Mouse (Mus musculus) neural tube, embryonic 15.5 days (tissue): ENCODE data around the gene Eef1akmt4. TPM values are rescaled to one million over a fixed set of nuclear protein-coding genes. Genes with fewer than 3 reads are reported as not detected.

Experiments used
- ATAC-seq: fragments of 200-750 bp; cut with Nextera tagmentation; 2 replicates; pipeline ENCODE4 v1.8.0; 2017; ENCODE audit warnings: mild to moderate bottlenecking, moderate TSS enrichment, moderate library complexity; ENCODE audit not compliant: low FRiP score
- H3K27ac ChIP-seq: fragments of 300-500 bp; sonication (generic); replicated peaks from 2 replicates; pipeline ENCODE4 v1.5.1; 2015; ENCODE audit warnings: mild to moderate bottlenecking, inconsistent platforms
- H3K27me3 ChIP-seq: fragments of 300-500 bp; sonication (generic); replicated peaks from 2 replicates; pipeline ENCODE4 v1.6.1; 2015; ENCODE audit warnings: inconsistent platforms
- H3K36me3 ChIP-seq: fragments of 300-500 bp; sonication (generic); 2 replicates; pipeline ENCODE4 v1.6.1; 2015; ENCODE audit warnings: inconsistent platforms
- H3K4me1 ChIP-seq: fragments of 300-500 bp; sonication (generic); 2 replicates; pipeline ENCODE4 v1.6.1; 2015; ENCODE audit warnings: inconsistent platforms
- H3K4me2 ChIP-seq: fragments of 300-500 bp; sonication (generic); 2 replicates; pipeline ENCODE4 v1.6.1; 2015; ENCODE audit warnings: inconsistent platforms, mild to moderate bottlenecking, moderate library complexity
- H3K4me3 ChIP-seq: fragments of 300-500 bp; sonication (generic); replicated peaks from 2 replicates; pipeline ENCODE4 v1.5.1; 2015; ENCODE audit warnings: mild to moderate bottlenecking, inconsistent platforms
- H3K9ac ChIP-seq: fragments of 300-500 bp; sonication (generic); replicated peaks from 2 replicates; pipeline ENCODE4 v1.6.1; 2015; ENCODE audit warnings: mild to moderate bottlenecking, inconsistent platforms
- H3K9me3 ChIP-seq: fragments of 300-500 bp; sonication (generic); replicated peaks from 2 replicates; pipeline ENCODE4 v1.6.1; 2016; ENCODE audit warnings: inconsistent platforms
- WGBS: fragments of 180-500 bp; shearing (Covaris S2); methylation state at CpG from one replicate; pipeline ENCODE4 v1.1.7; 2015; ENCODE audit warnings: mixed read lengths; 5-methylcytosine and 5-hydroxymethylcytosine counted together
- polyA plus RNA-seq: library from polyadenylated mRNA; unstranded; fragments of >200 nt; fragmentation: Nextera tagmentation; extraction: Ambion mirVana; gene quantifications from 2 replicates; pipeline ENCODE4 v1.2.1, GENCODE M21; 2015

The Eef1akmt4 gene
- polyA plus RNA-seq: 8.4 and 14.8 TPM in 2 replicates

GRCm38 (mm10) chr16:20611357-20612227, at the start of gene Eef1akmt4, which contains the start of the genes Gm49333 and Alg3:
TSS of gene Eef1akmt4 (plus strand) at chr16:20611593.
TSS of gene Gm49333 (plus strand) at chr16:20611610.
TSS of gene Alg3 (minus strand) at chr16:20611735.
- Histone ChIP-seq H3K4me3 (peak within 1 kb of the TSS; percentile 81), H3K4me1 (peaks cover 31% of the 10 kb centered on the region), H3K4me2 (peak within 1 kb of the TSS; percentile 80), H3K9me3 (no peaks in the 10 kb centered on the region), H3K36me3 (peaks cover 9% of the 10 kb centered on the region), H3K27me3 (no peaks in the 10 kb centered on the region), H3K9ac (peak within 1 kb of the TSS; percentile 90), H3K27ac (peak within 1 kb of the TSS; percentile 88)
- ATAC-seq: peak; percentile 93
- WGBS: 2% methylated on average over 41 of the region's 41 CpGs

GRCm38 (mm10) chr16:20565075-20565474, 46.3 kb upstream of the Eef1akmt4 start:
- Histone ChIP-seq H3K9ac (no peak overlapping the region), H3K4me3 (no peak overlapping the region), H3K4me2 (no peak overlapping the region), H3K27me3 (no peaks in the 10 kb centered on the region), H3K4me1 (no peaks in the 10 kb centered on the region), H3K27ac (no peak overlapping the region), H3K36me3 (peaks cover 30% of the 10 kb centered on the region), H3K9me3 (no peaks in the 10 kb centered on the region)
- no peak for ATAC-seq
- WGBS: 46% methylated on average over 1 of the region's 1 CpGs

- Histone ChIP-seq H3K4me1 (peaks cover 25% of the 10 kb centered on the region), H3K9ac (peak within 1 kb of the TSS; percentile 60), H3K9me3 (no peaks in the 10 kb centered on the region), H3K4me3 (peak within 1 kb of the TSS; percentile 57), H3K27ac (peak within 1 kb of the TSS; percentile 81), H3K4me2 (peak within 1 kb of the TSS; percentile 84), H3K27me3 (peaks cover 53% of the 10 kb centered on the region), H3K36me3 (no peaks in the 10 kb centered on the region)
- 1% methylated on average over 24 of the region's 24 CpGs for WGBS
- ATAC-seq: peak; percentile 84
These were observed 21.9 kb upstream of the Eef1akmt4 start, which contains the start of gene Vwa5b2 for GRCm38 (mm10) chr16:20589366-20589938. TSS of gene Vwa5b2 (plus strand) at chr16:20589471.

GRCm38 (mm10) chr16:20589939-20590679, 21.3 kb upstream of the Eef1akmt4 start:
- peak; percentile 92 for ATAC-seq
- Histone ChIP-seq H3K4me1 (peaks cover 25% of the 10 kb centered on the region), H3K27ac (peak overlapping the region; percentile 81), H3K9me3 (no peaks in the 10 kb centered on the region), H3K4me2 (peak overlapping the region; percentile 84), H3K36me3 (no peaks in the 10 kb centered on the region; the same call in 1 of the 2 replicates), H3K27me3 (peaks cover 58% of the 10 kb centered on the region), H3K9ac (peak overlapping the region; percentile 60), H3K4me3 (peak overlapping the region; percentile 57)
- 2% methylated on average over 38 of the region's 39 CpGs for WGBS

- Histone ChIP-seq H3K27me3 (peaks cover 61% of the 10 kb centered on the region), H3K9me3 (no peaks in the 10 kb centered on the region), H3K9ac (peak overlapping the region; percentile 60), H3K27ac (peak overlapping the region; percentile 81), H3K36me3 (no peaks in the 10 kb centered on the region; the same call in 1 of the 2 replicates), H3K4me1 (peaks cover 25% of the 10 kb centered on the region), H3K4me2 (peak overlapping the region; percentile 84), H3K4me3 (peak overlapping the region; percentile 57)
- under 1% methylated on average over 17 of the region's 17 CpGs for WGBS
- ATAC-seq: peak; percentile 4
These were observed 20.7 kb upstream of the Eef1akmt4 start for GRCm38 (mm10) chr16:20590680-20591038.

GRCm38 (mm10) chr16:20591076-20591705, 20.2 kb upstream of the Eef1akmt4 start:
- peaks cover 25% of the 10 kb centered on the region for H3K4me1 ChIP-seq
- no peak for ATAC-seq
- peak overlapping the region; percentile 60 for H3K9ac ChIP-seq
- H3K9me3 ChIP-seq: no peaks in the 10 kb centered on the region
- no peak overlapping the region for H3K27ac ChIP-seq
- H3K27me3 ChIP-seq: peaks cover 61% of the 10 kb centered on the region
- H3K4me2 ChIP-seq: peak overlapping the region; percentile 84
- peak overlapping the region; percentile 57 for H3K4me3 ChIP-seq
- WGBS: 5% methylated on average over 48 of the region's 48 CpGs
- H3K36me3 ChIP-seq: no peaks in the 10 kb centered on the region; the same call in 1 of the 2 replicates

GRCm38 (mm10) chr16:20595060-20595673, 16.2 kb upstream of the Eef1akmt4 start:
- H3K9me3 ChIP-seq: no peaks in the 10 kb centered on the region
- no peak overlapping the region for H3K9ac ChIP-seq
- WGBS: 84% methylated on average over 7 of the region's 7 CpGs
- peaks cover 50% of the 10 kb centered on the region for H3K27me3 ChIP-seq
- no peak for ATAC-seq
- H3K4me2 ChIP-seq: no peak overlapping the region
- peaks cover 10% of the 10 kb centered on the region for H3K4me1 ChIP-seq
- H3K4me3 ChIP-seq: no peak overlapping the region
- no peak overlapping the region for H3K27ac ChIP-seq
- peaks cover 4% of the 10 kb centered on the region; the same call in 1 of the 2 replicates for H3K36me3 ChIP-seq

- H3K9me3 ChIP-seq: no peaks in the 10 kb centered on the region
- no peak for ATAC-seq
- peaks cover 4% of the 10 kb centered on the region for H3K4me1 ChIP-seq
- H3K27me3 ChIP-seq: peaks cover 45% of the 10 kb centered on the region
- no peak overlapping the region for H3K4me2 ChIP-seq
- WGBS: 89% methylated on average over 4 of the region's 4 CpGs
- H3K36me3 ChIP-seq: peaks cover 4% of the 10 kb centered on the region; the same call in 1 of the 2 replicates
- H3K4me3 ChIP-seq: no peak overlapping the region
- H3K9ac ChIP-seq: no peak overlapping the region
- no peak overlapping the region for H3K27ac ChIP-seq
These were observed 15.7 kb upstream of the Eef1akmt4 start for GRCm38 (mm10) chr16:20595737-20596136.

GRCm38 (mm10) chr16:20596687-20597441, 14.5 kb upstream of the Eef1akmt4 start:
- Histone ChIP-seq H3K27me3 (peaks cover 33% of the 10 kb centered on the region), H3K4me3 (no peak overlapping the region), H3K4me1 (no peaks in the 10 kb centered on the region), H3K9ac (no peak overlapping the region), H3K4me2 (no peak overlapping the region), H3K36me3 (peaks cover 10% of the 10 kb centered on the region; the same call in 1 of the 2 replicates), H3K27ac (no peak overlapping the region), H3K9me3 (no peaks in the 10 kb centered on the region)
- no peak for ATAC-seq
- 67% methylated on average over 7 of the region's 7 CpGs for WGBS

GRCm38 (mm10) chr16:20600511-20600910, 10.9 kb upstream of the Eef1akmt4 start:
- H3K27me3 ChIP-seq: no peaks in the 10 kb centered on the region; the same call in 1 of the 2 replicates
- ATAC-seq: no peak
- H3K4me1 ChIP-seq: no peaks in the 10 kb centered on the region
- H3K4me3 ChIP-seq: no peak overlapping the region
- H3K4me2 ChIP-seq: no peak overlapping the region
- H3K9me3 ChIP-seq: no peaks in the 10 kb centered on the region
- H3K36me3 ChIP-seq: peaks cover 32% of the 10 kb centered on the region
- no peak overlapping the region for H3K27ac ChIP-seq
- 58% methylated on average over 5 of the region's 5 CpGs for WGBS
- no peak overlapping the region for H3K9ac ChIP-seq
